Mouse (Mus musculus): Measurements from ENCODE around the gene Fubp1.

DNA sequence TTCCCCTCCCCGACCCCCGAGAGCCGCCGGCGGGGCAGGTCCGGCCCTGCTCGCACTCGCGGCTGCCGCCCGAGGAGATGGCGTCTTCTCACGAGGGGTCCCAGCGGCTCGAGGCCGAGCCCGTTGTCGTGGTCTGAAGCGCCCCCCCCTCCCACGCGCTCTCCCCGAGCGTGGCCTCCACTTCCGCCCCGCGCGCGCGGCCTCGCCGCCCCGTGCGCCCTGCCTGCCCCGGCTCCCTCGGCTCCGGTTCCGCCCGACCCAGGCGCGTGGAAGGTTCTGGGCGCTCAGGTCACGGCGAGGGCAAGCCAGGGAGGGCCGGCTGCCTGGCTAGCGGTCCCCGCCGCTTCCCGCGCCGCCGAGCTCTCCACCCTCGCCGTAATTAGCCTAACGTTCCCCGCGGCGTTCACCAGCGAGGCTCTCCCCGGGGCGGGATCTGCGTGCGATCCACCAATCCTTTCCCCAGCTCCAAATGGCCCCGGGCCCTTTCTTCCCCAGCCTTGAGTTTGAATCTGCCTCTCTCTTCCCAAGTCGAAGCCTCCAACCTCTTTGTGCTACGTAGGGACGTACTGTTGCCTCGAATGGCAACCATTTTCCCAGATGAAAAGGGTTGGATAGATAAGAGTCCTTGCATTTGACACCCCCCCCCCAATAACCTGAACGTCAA lies 638 bp downstream of the Fubp1 start:
- TF ChIP-seq CTCF (IDR thresholded peaks at IDR 0.05; ENCODE audit: low read depth) (no peak), EP300 (IDR thresholded peaks at IDR 0.05; ENCODE audit: low read depth) (no peak)
